Mouse (Mus musculus): ENCODE measurements around the gene Kank1. TPM values are rescaled to one million over a fixed set of nuclear protein-coding genes. Genes with fewer than 3 reads are reported as not detected.

Gene Kank1
- total RNA-seq, 2 experiments from 2014 or later, result 21.8 to 25.8 TPM

- no peak for DNase-seq (ENCODE audit: low spot score)
These were observed 128.9 kb downstream of the Kank1 start for GRCm38 (mm10) chr19:25365698-25366097.

GRCm38 (mm10) chr19:25366620-25367019 lies 129.8 kb downstream of the Kank1 start:
- no peak for DNase-seq (ENCODE audit: low spot score)

GRCm38 (mm10) chr19:25370428-25370827 lies 133.7 kb downstream of the Kank1 start:
- no peak for DNase-seq (ENCODE audit: low spot score)

GRCm38 (mm10) chr19:25372794-25373193 lies 136.0 kb downstream of the Kank1 start:
- no peak for DNase-seq (ENCODE audit: low spot score)

- no peak for DNase-seq (ENCODE audit: low spot score)
These were observed 136.8 kb downstream of the Kank1 start for GRCm38 (mm10) chr19:25373594-25373993.

- DNase-seq (ENCODE audit: low spot score), result no peak
These were observed 137.4 kb downstream of the Kank1 start for GRCm38 (mm10) chr19:25374191-25374590.

GRCm38 (mm10) chr19:25374926-25375325 lies 138.2 kb downstream of the Kank1 start:
- peak; percentile 64 for DNase-seq (ENCODE audit: low spot score)

- DNase-seq (ENCODE audit: low spot score), result no peak
These were observed 140.1 kb downstream of the Kank1 start for GRCm38 (mm10) chr19:25376871-25377270.

GRCm38 (mm10) chr19:25380675-25381074 lies 143.9 kb downstream of the Kank1 start:
- no peak for DNase-seq (ENCODE audit: low spot score)

GRCm38 (mm10) chr19:25381972-25382371 lies 145.2 kb downstream of the Kank1 start:
- no peak for DNase-seq (ENCODE audit: low spot score)

- no peak for DNase-seq (ENCODE audit: low spot score)
These were observed 145.7 kb downstream of the Kank1 start for GRCm38 (mm10) chr19:25382494-25382893.

- DNase-seq (ENCODE audit: low spot score), result no peak
These were observed 146.8 kb downstream of the Kank1 start for GRCm38 (mm10) chr19:25383386-25384146.

GRCm38 (mm10) chr19:25385981-25386380 lies 149.2 kb downstream of the Kank1 start:
- DNase-seq (ENCODE audit: low spot score), result no peak

- peak; percentile 23 for DNase-seq (ENCODE audit: low spot score)
These were observed 150.1 kb downstream of the Kank1 start for GRCm38 (mm10) chr19:25386679-25387470.

GRCm38 (mm10) chr19:25387902-25388301 lies 151.1 kb downstream of the Kank1 start:
- DNase-seq (ENCODE audit: low spot score), result no peak

GRCm38 (mm10) chr19:25392135-25392534 lies 155.4 kb downstream of the Kank1 start:
- no peak for DNase-seq (ENCODE audit: low spot score)

- peak; percentile 61 for DNase-seq (ENCODE audit: low spot score)
These were observed 158.3 kb downstream of the Kank1 start for GRCm38 (mm10) chr19:25395035-25395434.

GRCm38 (mm10) chr19:25396709-25397266 lies 160.0 kb downstream of the Kank1 start:
- no peak for DNase-seq (ENCODE audit: low spot score)

GRCm38 (mm10) chr19:25399511-25400211 lies 162.9 kb downstream of the Kank1 start:
- no peak for DNase-seq (ENCODE audit: low spot score)

GRCm38 (mm10) chr19:25400212-25400913 lies 163.6 kb downstream of the Kank1 start:
- DNase-seq (ENCODE audit: low spot score), result no peak

GRCm38 (mm10) chr19:25401521-25401920 lies 164.7 kb downstream of the Kank1 start:
- no peak for DNase-seq (ENCODE audit: low spot score)

Measured in gastrocnemius, adult 18-20 months (tissue).